Mouse (Mus musculus): Measurements from ENCODE around the gene Sntn.

Gene Sntn

GRCm38 (mm10) chr14:13670576-13670975, at the start of gene Sntn:
Gene Sntn (plus strand): TSS chr14:13670876.
- no peak for DNase-seq

GRCm38 (mm10) chr14:13649865-13650264, 20.8 kb upstream of the Sntn start:
- DNase-seq = no peak

- no peak for DNase-seq
Measured at GRCm38 (mm10) chr14:13651039-13651438, 19.6 kb upstream of the Sntn start.

GRCm38 (mm10) chr14:13651541-13652298, 19.0 kb upstream of the Sntn start:
- DNase-seq = no peak

- DNase-seq = no peak
Measured at GRCm38 (mm10) chr14:13686716-13687115, 16.0 kb downstream of the Sntn start.

- no peak for DNase-seq
Measured at GRCm38 (mm10) chr14:13690426-13690825, 19.8 kb downstream of the Sntn start.

GRCm38 (mm10) chr14:13732263-13732662, 61.6 kb downstream of the Sntn start:
- no peak for DNase-seq

Data from lung, postnatal 4 days (tissue).